Mouse (Mus musculus): Measurements from ENCODE around the gene Ccdc9. TPM values are rescaled to one million over a fixed set of nuclear protein-coding genes. Genes with fewer than 3 reads are reported as not detected.

Ccdc9 gene
- 68.1 and 75.4 TPM in 2 replicates for total RNA-seq (2021)
- long read RNA-seq, experiment 1, partial matches to known transcripts, result 33 of 50 reads
- long read RNA-seq, experiment 1, other reads (novel, unspliced or antisense), result 17 of 50 reads
- long read RNA-seq, experiment 2, partial matches to known transcripts, result 32 of 47 reads
- long read RNA-seq, experiment 2, other reads (novel, unspliced or antisense), result 15 of 47 reads

DNA sequence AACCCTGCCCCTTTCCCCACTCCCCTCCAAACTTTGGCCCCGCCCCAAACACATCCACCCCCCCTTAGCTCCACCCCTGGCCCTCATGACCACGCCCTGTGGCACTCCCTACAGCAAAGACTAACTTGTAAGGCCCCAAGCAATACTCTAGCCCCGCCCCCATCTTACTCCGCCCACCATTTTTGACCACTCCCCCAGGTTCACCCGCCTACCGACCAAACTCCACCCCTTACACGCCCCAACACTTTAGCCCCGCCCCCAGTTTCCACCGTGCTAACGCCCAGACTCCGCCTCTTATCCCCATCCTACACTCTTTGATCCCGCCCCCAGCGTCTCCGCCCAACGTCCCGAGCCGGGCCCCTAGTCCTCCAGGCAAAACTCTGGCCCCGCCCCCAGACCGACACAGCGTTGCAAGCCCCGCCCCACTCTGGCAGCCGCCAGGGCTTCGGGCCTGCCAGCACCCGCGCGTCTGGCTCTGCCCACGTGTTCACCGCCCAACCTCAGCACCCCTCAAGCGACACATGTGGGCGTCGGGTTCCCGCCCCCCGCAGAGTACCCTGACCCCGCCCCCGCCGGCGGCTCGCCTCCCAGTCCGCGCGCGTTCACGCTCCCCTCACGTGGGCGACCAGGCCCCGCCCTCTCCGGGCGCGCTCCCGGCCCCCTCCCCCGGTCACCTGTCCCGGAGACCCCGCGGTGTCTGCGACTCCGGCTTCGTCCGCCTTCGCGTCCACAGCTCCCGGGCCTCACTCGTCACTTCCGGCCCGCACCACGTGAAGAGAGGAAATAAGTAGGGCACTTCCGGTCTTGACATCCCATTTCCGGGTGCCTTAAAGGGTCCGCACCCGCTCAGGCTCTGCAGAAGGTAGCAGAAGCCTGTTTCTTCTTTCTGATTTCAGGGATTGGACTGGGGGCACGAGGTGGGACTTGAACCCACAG is at the start of gene Ccdc9:
TSS of gene Ccdc9 (minus strand) at position 770 of the 936 bp plus-strand sequence.
- peak; percentile 100 for DNase-seq

DNA sequence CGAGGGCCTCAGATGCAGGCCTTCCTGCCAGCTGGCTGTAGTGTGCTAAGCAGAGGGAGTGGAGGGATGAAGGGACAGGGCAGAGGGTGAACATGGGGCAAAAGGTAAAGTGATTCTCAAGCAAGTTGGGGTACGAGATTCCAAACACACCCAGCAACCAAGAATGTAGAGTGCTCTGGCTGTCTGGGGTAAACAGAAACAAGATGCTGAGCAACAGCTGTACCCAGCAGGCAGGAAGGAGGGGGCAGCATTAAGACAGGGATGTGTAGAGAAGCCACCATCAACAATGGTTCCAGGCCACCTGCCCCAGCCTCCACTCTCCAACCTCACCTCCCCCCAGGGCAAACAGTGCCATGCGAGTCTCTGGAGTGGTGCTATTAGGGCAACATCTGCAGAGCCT is 42.6 kb upstream of the Ccdc9 start:
- no peak for DNase-seq

DNA sequence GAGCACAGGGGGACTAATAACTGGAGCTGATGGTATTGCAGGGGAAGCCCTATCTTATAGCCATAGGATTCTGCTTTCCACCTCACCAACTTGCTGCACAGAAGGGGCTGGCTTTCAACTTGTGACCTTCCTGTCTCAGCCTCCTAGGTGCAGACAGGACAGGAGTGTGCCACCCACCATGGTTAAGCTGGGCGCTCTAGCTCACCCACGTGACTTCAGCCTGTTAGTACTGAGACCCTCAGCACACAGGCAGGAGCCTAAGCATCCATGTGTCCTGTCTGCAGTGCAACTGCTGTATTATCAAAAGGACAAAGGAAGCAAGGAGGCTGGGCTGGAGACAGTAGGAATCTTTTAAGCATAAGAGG is 40.0 kb upstream of the Ccdc9 start:
- no peak for DNase-seq

DNA sequence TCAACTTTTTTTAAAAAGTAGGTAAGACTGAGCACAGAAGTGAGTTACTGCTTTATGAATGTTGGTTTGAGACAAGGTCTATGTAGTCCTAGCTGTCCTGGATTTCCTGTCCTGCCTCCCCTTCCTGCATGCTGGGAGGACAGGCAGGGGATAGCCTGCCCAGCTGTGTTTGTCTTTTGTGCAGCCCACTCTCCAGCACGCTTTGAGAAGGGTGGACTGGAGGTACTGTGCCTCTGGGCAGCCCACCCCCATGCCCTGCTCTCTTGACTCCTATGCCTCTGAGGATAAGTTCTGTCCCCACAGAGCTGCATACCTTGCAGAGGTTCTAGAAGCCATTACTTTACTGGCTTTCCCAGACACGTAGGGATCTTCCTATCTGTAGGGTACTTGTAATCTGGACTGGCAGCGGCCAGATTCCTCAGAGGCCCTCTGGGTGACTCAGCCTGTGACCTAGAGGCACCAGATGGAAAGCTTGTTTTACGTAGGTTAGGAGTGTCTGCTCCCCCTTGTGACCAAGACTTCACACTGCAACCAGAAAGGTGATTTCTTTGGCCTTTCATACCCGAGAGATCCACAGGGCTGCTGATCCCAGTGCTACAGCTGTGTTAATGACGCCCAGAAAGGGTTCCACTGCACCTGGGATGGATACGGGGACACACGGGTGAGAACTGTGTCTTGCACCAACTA is 39.5 kb upstream of the Ccdc9 start:
- peak; percentile 83 for DNase-seq

DNA sequence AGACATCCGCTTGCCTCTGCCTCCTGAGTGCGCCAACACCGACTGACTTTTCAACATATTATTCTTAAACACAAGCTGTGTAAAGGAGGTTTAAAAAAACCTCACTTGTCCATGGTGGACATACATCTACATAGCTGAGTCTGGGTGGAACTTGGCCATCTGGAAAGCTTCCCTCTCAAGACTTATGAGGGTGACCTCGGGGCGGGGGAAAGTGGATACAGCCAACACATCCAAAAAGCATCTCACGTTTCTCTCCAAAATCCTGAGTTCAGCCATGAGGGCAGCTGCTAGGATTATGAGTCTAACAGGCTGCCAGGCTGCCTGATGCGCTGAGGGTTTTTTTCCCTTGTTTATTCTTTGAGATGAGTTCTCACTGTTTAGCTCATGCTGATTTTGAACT is 38.1 kb upstream of the Ccdc9 start:
- DNase-seq, result no peak

DNA sequence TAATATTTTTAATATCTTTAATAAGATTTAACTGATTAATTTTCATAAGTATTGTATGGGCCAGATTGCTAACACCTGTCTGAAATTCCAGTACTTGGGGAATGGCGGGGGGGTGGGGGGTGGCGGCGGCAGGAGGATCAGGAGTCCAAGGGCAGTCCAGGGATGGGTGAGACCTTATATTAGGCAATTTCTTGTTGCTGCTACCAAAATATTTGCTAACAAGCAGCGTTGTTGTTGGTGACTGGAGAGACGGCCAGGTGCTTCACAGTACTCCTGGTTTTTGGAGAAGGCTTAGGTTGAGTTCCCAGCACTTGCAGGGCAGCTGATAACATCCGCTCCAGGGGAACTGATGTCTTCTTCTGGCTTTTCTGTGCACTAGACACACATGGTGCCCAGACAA is 33.9 kb upstream of the Ccdc9 start:
- DNase-seq, result no peak

DNA sequence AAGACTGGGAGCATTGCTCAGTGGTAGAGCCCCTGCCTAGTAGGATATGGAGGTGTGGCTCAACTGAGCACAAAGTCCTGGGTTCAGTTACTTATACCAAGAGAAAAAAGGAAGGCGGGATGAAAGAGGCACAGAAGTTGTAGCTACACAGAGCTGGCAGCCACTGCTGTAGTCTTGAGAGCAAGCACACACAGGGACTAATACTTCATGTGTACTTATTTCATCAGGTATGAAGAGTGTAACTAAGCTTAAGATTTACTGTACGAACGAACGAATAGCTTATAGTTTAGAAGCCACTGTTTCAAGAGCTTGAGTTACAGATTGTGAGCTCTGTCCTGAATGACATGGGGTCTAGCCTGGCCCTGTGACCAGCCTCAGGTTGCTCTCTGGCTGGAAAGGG is 32.6 kb upstream of the Ccdc9 start:
- DNase-seq, result no peak

DNA sequence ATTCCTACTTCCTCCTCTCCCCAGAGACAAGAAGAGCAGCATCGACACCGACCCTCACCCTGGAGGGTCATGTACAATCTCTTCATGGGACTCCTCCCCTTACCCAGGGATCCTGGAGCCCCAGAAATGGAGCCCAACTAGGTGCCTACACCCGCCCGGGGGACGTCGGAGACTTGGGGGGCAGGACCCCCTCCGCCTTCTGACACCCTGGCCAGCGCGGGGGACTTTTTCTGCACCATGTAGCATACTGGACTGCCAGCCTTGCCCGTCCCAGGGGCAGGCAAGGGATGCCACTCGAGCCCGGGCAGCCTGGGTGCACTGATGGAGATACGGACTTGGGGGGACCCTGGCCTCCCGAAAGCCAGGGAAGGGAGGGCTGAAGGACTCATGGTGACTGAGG is 30.5 kb upstream of the Ccdc9 start:
- DNase-seq, result no peak

DNA sequence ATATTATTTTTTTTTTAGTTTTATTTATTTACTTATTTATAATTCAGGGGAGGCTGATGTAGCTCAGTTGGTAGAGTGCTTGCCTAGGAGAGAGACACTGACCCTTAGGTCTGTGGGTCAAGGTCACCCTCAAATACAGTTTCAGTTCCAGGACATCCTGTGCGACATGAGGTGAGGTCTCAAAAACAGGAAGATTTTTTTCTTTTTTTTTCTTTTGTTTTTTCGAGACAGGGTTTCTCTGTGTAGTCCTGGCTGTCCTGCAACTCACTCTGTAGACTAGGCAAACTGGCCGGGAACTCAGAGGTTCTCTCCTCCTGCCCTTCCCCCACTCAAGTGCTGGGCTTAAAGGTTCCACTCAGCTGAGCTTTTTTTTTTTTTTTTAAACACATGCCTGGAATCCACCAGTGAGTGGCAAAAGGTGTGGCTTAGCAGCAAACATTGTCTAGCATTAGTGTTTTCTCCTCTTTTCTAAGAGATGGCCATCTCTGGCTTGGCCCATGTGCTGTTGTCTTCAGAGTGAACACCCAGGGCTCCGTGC is 28.7 kb upstream of the Ccdc9 start:
- peak; percentile 21 for DNase-seq

DNA sequence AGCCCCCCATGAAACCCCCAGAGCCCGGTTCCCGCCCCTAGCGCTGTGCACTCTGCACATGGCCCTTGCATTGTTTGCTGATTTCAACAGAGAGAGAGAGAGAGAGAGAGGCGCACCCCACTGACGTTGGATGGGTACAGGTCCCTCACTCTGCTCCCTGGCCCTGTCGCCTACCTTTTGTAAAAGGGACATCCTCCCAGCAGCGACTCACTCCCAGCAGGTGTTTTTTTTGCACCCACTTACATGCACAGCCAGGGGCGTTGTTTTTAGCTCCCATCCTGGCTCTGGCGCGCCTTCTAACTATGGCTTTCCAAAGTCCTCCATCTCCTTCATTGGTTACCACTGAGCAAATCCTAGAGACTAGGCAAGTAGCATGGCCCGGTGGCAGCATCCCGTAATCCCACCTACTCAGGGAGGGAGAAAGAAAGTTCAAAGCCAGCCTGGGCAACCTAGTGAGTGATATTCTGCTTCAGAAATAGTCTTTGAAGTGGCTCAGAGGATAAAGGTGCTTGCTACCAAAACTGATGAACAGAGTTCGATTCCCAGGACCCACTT is 27.7 kb upstream of the Ccdc9 start:
- no peak for DNase-seq

DNA sequence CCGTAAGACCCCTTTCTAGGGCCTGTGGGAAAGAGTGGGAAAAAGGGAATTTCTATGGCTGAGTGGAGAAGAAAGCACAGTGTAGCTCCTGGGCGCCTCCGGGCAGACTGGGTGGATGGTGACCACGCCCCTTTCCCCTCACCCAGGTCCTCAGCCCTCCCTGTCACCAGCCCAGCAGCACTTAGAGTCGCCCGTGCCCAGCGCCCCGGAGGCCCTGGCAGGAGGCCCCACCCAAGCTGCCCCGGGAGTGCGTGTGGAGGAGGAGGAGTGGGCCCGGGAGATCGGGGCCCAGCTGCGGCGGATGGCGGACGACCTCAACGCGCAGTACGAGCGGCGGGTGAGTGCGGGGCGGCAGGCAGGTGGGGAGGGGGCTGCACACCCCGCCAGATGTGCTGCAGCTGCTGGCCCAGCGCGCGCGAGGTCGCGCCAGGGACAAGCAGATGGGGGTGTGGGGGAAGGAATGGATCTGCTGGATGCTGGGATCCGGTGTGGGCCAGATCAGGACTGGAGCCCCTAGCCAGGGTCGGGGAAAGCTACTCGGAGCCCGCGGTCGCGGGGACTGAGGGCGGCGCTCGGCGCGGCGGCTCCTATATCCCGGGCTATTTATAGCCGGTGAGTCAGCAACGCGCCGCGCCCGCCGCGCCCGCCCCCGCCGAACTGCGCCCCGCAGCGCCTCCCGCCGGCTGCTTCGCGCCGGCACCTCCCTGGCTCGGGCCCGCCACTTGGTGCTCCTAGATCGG is 27.1 kb upstream of the Ccdc9 start:
- peak; percentile 92 for DNase-seq

DNA sequence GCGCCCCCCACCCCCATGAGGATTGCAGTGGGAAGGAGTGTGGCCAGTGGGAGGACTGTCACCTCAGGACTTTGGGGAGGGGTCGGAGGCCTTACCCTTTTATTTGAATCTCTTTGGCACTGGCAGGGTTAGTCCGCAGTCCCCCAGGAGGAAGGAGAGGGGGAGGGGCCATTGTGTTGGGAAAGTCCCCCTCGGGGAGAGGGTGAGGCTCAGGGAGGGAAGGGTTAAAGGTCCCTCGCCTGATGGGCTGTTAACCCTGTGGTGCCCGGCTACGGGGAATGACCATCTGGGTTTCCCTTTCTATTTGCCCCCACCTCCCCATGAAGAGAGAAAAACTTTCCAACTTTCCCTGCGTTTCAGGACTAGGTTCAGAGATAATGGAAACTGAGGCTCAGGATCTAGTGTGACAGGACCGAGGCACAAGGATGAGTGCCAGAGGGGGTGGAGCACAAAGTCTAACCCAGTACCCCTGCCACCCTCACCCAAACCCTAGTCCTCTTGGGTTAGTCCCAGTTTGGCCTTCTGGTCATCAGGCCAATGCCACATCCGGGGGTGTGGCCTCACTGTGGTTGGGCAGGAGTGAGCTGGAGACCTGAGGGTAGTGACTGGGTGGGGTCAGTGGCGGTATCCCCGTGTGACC is 26.2 kb upstream of the Ccdc9 start:
- peak; percentile 87 for DNase-seq

DNA sequence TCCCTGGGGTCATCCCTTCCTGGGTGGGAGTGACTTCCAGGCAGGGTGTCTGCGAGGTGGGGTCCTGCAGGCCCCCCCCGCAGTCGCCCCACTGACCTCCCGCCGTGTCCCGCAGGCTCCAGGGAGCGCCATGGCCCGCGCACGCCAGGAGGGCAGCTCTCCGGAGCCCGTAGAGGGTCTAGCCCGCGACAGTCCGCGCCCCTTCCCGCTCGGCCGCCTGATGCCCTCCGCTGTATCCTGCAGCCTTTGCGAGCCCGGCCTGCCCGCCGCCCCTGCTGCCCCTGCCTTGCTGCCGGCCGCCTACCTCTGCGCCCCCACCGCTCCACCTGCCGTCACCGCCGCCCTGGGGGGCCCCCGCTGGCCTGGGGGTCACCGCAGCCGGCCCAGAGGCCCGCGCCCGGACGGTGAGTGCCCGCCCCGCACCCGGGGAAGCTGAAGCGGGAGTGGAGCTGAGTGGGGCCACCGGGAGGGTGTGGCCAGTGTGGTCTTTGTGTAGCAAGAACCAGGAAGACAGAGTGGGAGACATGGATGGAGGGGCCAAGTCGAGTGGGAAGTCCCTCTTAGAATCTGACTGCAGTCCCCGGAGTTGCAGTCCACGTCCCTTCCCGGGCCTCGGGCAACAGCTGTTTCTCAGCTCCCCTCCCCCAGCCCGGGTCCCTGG is 25.5 kb upstream of the Ccdc9 start:
- peak; percentile 45 for DNase-seq

DNA sequence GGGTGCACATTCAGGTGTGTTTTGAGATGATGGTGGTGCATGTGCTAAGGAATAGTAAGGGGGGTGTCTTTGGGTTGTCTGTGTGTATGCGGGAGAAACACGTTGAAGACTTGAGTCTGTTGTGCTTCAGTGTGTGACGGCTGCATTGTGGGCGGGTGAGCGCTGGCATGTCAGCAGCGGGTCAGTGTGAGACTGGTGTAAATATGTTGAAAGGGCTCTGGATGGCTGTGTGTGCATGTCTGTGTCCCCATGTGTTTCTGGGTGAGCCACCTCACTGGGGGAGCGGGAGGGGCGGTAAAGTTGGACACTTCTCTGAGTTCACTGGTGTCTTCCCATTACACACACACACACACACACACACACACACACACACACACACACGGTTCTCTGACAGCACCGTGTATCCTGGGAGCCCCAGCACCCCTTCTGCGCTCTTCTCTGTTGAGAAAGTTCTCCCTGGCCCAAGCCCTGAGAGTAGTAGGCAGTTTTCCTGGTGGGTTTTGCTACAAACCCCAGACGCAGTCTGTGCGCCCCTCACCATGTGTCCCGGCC is 24.9 kb upstream of the Ccdc9 start:
- DNase-seq, result peak; percentile 35

DNA sequence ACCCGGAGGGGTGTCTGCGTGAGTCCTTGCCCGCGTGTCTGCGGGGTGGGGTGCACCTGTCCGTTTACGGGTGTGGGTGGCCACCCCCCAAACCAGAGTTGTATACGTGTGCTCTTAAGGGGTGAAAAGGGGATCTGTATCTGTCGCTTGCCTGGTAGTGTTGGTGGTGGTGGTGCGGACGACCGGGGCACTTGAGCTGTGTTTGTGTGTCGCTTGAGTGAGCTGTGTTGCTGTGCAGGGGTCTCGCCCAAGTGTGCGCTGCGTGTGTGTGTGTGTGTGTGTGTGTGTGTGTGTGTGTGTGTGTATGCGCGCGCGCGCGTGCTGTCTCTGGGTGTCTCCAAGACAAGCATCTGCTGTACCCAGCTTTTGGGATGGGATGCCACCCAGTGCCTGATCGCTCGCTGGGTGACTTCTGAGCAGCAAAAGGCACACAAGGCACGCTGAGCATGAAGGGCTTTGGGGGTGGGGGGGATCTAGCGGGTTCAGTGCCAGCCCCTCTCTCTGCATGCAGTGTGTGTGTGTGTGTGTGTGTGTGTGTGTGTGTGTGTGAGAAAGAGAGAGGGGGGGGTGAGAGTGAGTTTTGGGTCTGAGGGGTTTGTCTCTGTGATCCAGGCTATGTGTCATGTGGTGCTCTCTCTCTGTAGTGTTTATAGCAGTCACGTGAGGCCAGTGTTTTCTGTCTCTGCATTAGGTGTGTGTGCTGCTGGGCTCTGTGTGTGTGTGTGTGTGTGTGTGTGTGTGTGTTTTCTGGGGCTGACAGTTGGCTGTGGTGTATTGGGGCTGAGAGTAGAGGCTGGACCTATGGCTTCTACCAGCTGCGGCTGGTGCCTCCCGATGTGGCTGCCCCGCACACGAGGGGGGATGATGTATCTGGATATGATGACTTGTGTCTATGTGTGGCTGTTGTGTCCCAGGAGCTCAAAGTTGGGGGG is 24.2 kb upstream of the Ccdc9 start:
- peak; percentile 54 for DNase-seq

DNA sequence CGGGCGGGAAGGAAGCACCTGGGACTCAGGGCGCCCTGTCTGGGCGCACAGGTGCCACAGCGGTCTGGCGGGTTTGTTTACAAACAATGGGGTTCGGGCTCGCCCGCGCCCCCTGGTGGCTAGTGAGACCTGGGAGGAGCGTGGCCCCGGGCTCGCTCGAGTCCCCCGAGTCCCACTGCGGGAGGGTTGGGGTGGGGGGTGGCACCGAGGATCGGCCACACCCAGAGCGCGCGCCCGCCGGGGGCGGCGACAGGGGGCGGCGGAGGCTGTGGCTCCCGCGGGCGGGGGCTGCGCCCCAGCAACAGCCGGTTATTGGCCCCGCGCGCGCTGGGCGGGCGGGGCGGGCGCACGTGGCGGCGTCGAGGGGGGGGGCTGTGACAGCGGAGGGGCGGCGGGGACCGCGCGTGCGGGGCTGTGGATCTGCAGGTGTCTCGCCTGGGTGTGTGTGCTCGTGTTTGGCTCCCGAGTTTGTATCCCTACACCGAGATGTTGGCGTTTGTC is 23.5 kb upstream of the Ccdc9 start:
- DNase-seq, result peak; percentile 89

DNA sequence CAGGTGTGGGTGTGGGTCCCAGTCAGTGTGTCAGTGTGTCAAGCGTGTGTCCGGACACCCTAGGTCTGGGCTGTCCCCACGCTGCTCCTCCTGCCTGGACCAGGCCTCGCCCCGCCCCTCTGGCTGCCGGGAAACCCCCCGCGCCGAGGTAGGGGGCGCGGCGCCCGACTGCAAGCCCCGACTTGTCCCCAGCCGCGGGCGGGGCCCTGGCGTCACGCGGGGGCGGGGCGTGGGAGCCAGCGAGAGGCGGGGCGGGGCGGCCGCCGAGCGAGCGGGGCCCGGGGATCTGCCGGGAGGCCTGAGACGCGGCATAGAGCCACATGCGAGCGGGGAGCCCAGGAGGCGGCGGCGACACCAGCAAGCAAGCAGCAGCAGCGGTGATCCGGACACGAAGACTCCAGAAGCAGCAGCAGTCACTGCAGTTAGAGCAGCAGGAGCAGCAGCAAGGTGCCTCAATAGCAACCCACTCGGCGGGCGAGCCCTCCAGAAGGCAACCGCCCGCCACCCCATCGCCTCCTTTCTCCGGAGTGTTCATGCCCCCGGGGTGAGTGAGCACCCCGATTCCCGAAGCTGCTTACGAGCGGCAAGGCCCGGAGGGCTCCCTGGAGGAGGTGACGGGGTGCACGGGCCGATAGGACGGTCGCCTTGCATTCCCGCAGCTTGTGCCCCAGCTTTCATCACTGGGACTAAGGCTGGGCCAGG is 22.9 kb upstream of the Ccdc9 start:
- DNase-seq, result peak; percentile 93

DNA sequence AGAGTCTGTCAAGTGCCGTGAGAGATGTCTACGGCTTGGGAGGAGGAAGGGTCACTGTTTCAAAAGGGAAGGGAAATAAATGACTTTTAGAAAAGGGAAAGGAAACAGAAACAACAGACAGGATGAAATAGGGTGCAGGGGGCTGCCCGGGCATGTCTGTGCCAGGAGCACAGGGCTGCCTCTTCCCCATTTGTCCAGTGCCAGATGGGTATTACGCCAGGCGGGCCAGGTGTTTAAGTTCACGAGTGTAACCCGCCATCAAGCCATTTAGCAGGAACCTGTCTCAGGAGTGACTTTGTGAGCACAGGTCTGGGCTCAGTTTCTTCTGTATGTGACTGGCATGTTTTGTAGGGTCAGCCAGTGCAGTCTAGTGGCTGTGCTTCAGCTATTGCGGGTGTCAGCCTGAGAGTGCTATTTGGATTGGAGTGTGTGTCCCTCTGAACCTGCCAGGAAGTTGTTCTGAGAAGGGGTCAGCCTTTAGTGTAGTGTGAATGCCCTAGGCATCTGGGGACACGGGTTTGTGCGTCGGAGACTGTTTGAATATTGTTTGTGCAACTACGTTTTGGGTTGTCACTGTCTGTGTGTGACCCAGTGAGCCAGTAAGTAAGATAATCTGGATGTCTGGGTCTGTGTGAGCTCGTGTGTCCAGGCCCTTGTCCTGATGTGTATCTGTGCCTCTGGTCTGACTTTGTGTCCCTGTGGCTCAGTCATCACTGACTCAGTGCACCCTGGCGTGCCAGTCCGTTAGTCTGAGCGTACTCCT is 22.1 kb upstream of the Ccdc9 start:
- DNase-seq, result no peak

Data from adrenal gland, postnatal 14 days (tissue).